Mouse (Mus musculus) embryonic facial prominence, embryonic 14.5 days (tissue): ENCODE results near the gene Col4a6. TPM values are rescaled to one million over a fixed set of nuclear protein-coding genes. Genes with fewer than 3 reads are reported as not detected.

Experiments used
- ATAC-seq: fragments of 200-750 bp; cut with Nextera tagmentation; 2 replicates; pipeline ENCODE4 v1.8.0; 2017; ENCODE audit warnings: low read depth, moderate number of reproducible peaks, moderate TSS enrichment
- DNase-seq: peaks from one replicate; pipeline ENCODE4 v3.0.0-alpha.2; 2015; ENCODE audit warnings: low spot score
- H3K27ac ChIP-seq: fragments of 300-500 bp; sonication (generic); replicated peaks from 2 replicates; pipeline ENCODE4 v1.5.1; 2014; ENCODE audit warnings: low read depth, mild to moderate bottlenecking, low read length, moderate library complexity
- H3K27me3 ChIP-seq: fragments of 300-500 bp; sonication (generic); replicated peaks from 2 replicates; pipeline ENCODE4 v1.6.1; 2014; ENCODE audit warnings: low read length; ENCODE audit not compliant: control insufficient read depth, insufficient read depth
- H3K36me3 ChIP-seq: fragments of 300-500 bp; sonication (generic); 2 replicates; pipeline ENCODE4 v1.6.1; 2014; ENCODE audit warnings: low read length, mixed read lengths; ENCODE audit not compliant: control insufficient read depth, insufficient read depth
- H3K4me1 ChIP-seq: fragments of 300-500 bp; sonication (generic); 2 replicates; pipeline ENCODE4 v1.6.1; 2014; ENCODE audit warnings: antibody characterized with exemption, low read length; ENCODE audit not compliant: control insufficient read depth, insufficient read depth
- H3K4me2 ChIP-seq: fragments of 300-500 bp; sonication (generic); 2 replicates; pipeline ENCODE4 v1.6.1; 2014; ENCODE audit warnings: low read depth, mild to moderate bottlenecking, low read length, moderate library complexity, mixed read lengths
- H3K4me3 ChIP-seq: fragments of 300-500 bp; sonication (generic); 2 replicates; pipeline ENCODE4 v1.5.1; 2014; ENCODE audit warnings: low read depth, mild to moderate bottlenecking, low read length
- H3K9ac ChIP-seq: fragments of 300-500 bp; sonication (generic); 2 replicates; pipeline ENCODE4 v1.6.1; 2014; ENCODE audit warnings: low read depth, mild to moderate bottlenecking, low read length, moderate library complexity, mixed read lengths
- H3K9me3 ChIP-seq: fragments of 300-500 bp; sonication (generic); 2 replicates; pipeline ENCODE4 v1.6.1; 2016; ENCODE audit warnings: low read length; ENCODE audit not compliant: control insufficient read depth
- WGBS: fragments of 180-500 bp; shearing (Covaris S2); extraction: QIAGEN DNeasy Blood & Tissue Kit; methylation state at CpG from one replicate; pipeline ENCODE4 v1.1.7; 2014; 5-methylcytosine and 5-hydroxymethylcytosine counted together
- polyA plus RNA-seq: library from polyadenylated mRNA; unstranded; fragments of >200 nt; fragmentation: Nextera tagmentation; extraction: Ambion mirVana; gene quantifications from 2 replicates; pipeline ENCODE4 v1.2.1, GENCODE M21; 2014

Gene Col4a6
- polyA plus RNA-seq, 1 experiment from 2014 or later, result 1.8 TPM

DNA sequence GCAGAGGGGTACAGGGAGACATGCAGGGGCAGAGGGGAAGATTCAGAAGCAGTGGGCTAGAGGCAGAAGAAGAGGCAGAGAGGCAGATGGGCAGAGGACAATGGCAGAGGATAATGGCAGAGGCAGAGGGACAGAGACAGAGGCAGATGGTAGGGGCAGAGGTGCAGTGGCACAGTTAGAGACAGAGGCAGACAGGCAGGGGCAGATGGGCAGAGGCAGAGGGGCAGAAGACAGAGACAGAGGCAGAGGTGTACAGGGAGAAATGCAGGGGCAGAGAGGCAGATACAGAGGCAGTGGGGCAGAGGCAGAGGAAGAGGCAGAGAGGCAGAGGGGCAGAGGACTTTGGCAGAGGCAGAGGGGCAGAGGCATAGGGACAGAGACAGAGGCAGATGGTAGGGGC lies 322.7 kb downstream of the Col4a6 start:
- no peak overlapping the region for H3K4me3 ChIP-seq
- H3K36me3 ChIP-seq, result no peaks in the 10 kb centered on the region
- peaks cover 8% of the 10 kb centered on the region; the same call in 1 of the 2 replicates for H3K27me3 ChIP-seq
- H3K27ac ChIP-seq, result no peak overlapping the region
- H3K4me2 ChIP-seq, result no peak overlapping the region
- no peaks in the 10 kb centered on the region for H3K4me1 ChIP-seq
- DNase-seq, result no peak
- H3K9ac ChIP-seq, result no peak overlapping the region
- no peaks in the 10 kb centered on the region for H3K9me3 ChIP-seq
- ATAC-seq, result no peak

DNA sequence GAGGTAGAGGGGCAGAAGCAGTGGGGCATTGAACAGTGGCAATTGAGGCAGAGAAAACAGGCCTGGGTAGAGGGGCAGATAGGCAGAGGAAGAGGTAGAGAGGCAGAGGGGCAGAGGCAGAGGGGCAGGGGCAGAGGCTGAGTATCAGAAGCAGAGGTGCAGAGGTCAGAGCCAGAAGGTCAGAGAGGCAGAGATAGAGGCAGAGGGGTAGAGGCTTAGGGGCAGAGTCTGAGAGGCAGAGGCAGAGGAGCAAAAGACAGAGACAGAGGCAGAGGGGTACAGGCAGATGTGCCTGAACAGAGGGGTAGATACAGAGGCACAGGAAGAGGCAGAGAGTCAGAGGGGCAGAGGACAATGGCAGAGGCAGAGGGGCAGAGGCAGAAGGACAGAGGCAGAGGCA lies 323.6 kb downstream of the Col4a6 start:
- H3K9me3 ChIP-seq, result no peaks in the 10 kb centered on the region
- H3K9ac ChIP-seq, result no peak overlapping the region
- no peak overlapping the region for H3K4me2 ChIP-seq
- ATAC-seq, result no peak
- no peak overlapping the region for H3K27ac ChIP-seq
- H3K36me3 ChIP-seq, result no peaks in the 10 kb centered on the region
- H3K27me3 ChIP-seq, result peaks cover 8% of the 10 kb centered on the region; the same call in 1 of the 2 replicates
- no peaks in the 10 kb centered on the region for H3K4me1 ChIP-seq
- no peak overlapping the region for H3K4me3 ChIP-seq
- DNase-seq, result no peak

DNA sequence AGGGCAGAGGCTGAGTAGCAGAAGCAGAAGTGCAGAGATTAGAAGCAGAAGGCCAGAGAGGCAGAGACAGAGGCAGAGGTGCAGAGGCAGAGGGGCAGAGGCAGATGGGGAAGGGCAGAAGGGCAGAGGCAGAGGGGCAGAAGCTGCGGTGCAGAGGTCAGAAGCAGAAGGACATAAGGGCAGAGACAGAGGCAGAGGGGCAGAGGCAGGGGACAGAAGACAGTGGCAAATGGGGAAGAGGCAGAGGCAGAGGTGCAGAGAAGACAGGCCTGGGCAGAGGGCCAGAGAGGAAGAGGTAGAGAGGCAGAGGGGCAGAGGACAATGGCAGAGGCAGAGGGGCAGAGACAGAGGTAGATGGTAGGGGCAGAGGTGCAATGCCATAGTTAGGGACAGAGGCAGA lies 324.2 kb downstream of the Col4a6 start:
- Histone ChIP-seq H3K36me3 (no peaks in the 10 kb centered on the region), H3K9ac (no peak overlapping the region), H3K4me1 (no peaks in the 10 kb centered on the region), H3K4me3 (no peak overlapping the region), H3K4me2 (no peak overlapping the region), H3K27me3 (peaks cover 8% of the 10 kb centered on the region; the same call in 1 of the 2 replicates), H3K27ac (no peak overlapping the region), H3K9me3 (no peaks in the 10 kb centered on the region)
- ATAC-seq (no peak), DNase-seq (no peak)
- WGBS, result 75% methylated on average over 1 of the region's 1 CpGs

Other genes starting within 250 kb of the Col4a6 start
- 14.1 and 14.2 TPM in 2 replicates for gene Col4a5, start 1.3 kb upstream of the Col4a6 start, polyA plus RNA-seq